Mouse (Mus musculus): ENCODE data around the gene Lrrc57. TPM values are rescaled to one million over a fixed set of nuclear protein-coding genes. Genes with fewer than 3 reads are reported as not detected.

Lrrc57 gene
- 29.4 TPM for polyA plus RNA-seq (2015; fragmentation: Illumina TruSeq; extraction: RNeasy Lipid Tissue Mini Kit (QIAGEN cat#74804); ENCODE audit: insufficient read depth, low replicate concordance)

DNA sequence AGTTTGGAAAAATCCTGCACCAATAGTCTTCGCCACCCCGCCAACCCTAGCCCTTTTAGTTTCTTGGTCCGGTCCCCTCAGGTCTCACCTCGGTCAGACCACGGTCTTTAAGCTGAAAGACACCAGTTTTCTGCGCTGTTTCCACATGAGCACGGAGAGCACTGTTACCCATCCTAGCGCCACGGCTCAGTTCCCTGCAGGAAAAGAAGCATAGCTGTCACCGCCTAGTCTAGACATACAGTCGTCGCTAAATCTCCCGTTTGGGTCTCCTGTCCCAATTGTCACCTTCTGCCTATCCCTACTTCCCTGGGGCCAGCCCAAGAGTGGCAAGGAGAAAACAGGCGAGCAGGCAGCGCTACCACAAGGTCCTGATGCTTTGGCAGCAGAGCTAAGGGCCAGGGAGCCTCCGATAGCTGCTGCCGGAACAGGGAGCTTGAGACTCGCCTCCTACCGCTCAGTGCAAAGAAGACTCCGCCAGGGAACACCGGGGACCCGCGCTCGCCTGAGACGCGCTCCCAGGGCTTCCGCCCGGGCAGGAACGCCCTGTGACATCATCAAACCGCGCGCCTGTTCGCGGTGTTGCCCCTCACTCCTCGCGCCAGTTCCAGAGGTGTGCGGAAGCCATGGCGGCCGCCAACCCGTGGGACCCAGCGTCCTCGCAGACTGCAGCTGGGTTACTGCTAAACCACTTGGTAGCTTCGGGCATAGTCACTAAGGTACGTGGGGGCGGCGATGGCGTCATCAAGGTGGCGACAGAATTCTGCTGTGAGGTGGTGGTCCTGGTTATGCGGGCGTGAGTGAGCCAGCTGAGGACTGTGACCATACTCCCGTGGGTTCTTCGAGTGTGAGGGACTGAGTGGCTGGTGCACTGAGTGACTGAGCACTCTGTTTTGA, at the start of gene Lrrc57, which contains the start of gene Haus2:
Gene Lrrc57, minus strand, starts transcription at position 691 of the 894 bp plus-strand sequence.
Gene Haus2, plus strand, starts transcription at position 554 of the 894 bp plus-strand sequence.

DNA sequence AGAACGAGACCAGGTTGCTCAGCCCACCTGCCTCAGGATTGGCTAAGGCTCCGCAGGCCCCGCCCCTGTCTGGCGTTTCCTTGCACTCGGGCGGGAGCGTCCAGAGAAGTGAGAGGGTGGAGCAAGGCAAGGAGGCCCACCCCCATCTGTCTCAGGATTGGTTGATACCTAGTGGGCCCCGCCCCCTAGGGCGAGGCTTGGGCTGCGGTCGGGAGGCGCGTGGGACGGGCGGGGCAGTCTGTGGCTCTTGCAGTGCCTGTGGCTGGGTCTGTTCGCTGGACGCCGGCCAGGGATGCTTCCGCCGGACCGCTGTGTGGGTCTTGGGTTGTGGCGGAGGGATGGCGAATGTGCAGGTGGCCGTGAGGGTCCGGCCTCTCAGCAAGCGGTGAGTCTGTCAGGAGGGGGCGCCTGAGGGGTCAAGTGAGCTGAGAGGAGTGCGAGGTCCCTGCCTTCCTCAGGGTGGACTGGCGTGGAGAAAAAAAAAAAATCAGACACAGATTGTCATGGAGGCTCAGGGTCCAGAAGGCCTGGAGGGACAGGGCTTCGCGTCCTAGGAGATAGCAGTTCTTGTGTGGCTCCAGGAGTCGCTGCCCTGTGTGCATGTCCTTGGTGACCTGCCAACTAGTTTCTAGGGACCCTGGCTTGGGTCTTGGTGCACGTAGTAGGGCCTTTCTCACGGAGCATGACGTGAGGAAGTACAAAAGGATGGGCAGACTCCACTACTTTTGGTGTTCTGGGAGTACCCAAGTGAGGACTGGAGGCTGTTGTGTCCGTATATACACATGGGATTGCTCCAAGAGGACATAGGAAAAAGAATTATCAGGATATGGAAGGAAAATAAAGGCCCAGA, 19.8 kb upstream of the Lrrc57 start, which contains the start of gene Stard9:
Gene Stard9, plus strand, starts transcription at position 236 of the 850 bp plus-strand sequence.

DNA sequence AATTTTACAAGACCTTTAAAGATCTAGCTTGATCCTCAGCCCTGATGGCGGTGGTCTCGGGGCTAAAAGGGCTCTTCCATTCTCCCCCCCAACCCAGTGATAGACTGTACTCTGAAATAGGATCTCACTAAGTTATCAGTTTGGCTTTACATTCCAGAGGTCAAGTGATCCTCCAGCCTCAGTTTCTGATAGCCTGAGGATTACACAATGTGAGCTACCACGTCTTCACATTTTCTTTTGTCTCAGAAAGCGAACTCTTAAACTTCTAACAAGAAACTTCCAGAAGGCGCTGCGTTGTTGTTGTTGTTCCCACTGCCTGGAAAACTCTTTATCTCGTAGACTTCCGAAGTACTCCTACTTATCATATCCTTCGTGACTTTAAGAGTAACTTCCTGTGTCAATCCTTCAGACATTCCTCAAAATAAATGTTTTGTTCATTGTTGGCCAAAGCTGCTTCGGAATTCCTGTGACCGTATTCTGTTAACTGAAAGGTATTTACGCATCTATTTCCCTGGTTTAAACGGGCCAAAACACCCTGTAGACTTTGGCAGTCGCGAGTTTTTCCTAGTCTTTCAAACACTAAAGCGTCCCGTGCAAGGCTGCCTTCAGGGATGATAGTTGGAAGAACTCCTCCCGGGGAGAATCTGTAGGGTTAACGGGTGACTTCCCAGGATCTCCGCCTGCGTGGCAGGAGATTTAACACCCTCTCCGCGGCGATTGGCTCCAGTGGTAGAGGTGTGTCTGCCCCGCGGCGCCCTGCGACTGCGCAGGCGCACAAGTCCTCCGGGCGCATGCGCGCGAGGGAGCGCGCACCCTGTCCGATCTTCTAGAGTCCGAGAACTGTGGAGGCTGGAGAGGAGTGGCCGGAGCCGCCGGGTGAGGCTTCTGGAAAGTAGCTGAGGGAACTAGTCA, 42.2 kb downstream of the Lrrc57 start, which contains the start of gene Snap23:
Gene Snap23, plus strand, starts transcription at position 786 of the 912 bp plus-strand sequence.

DNA sequence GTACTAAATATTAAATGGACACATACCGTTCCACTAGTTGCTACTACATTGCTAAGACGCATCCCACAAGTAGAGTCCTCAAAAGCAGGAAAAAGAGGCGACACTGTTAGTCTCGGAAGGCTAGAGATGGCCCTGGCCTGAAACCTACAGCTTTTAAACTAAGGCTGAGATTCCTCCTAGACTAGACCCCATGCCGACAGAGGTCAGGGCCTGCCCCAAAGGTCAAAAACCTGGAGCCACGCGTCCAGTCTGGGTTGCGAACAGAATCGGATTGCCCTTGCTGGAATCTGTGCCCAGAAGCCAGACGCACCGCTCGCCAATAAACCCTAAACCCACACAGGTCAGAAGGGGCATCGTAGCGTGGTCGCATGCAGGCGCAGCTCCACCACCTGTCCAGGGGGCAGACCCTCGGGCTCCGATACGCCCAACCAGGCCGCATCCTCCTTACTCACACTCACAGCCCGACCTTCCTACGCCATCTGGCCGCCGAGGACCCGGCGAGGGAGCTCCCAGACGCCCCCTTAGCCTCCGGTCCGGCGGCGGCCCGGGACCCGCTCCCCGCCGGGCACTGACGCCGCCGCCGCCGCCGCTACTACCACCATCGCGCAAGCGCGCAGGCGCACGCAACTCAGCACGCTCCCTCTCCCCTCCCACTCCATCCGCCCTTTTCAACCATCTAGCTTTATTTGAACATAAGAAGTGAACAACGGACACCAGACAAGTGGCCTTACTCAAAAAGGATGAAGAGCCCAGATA, 45.9 kb downstream of the Lrrc57 start, which contains the start of gene Zfp106:
Gene Zfp106, minus strand, starts transcription at position 609 of the 756 bp plus-strand sequence.

Other genes starting within 250 kb of the Lrrc57 start
- 45.7 TPM for gene Ganc, start 205.6 kb downstream of the Lrrc57 start, polyA plus RNA-seq (2015; fragmentation: Illumina TruSeq; extraction: RNeasy Lipid Tissue Mini Kit (QIAGEN cat#74804); ENCODE audit: insufficient read depth, low replicate concordance)
- gene Tmem87a, start 205.4 kb downstream of the Lrrc57 start, polyA plus RNA-seq (2015; fragmentation: Illumina TruSeq; extraction: RNeasy Lipid Tissue Mini Kit (QIAGEN cat#74804); ENCODE audit: insufficient read depth, low replicate concordance) = 70.2 TPM
- gene Capn3, start 153.5 kb downstream of the Lrrc57 start, polyA plus RNA-seq (2015; fragmentation: Illumina TruSeq; extraction: RNeasy Lipid Tissue Mini Kit (QIAGEN cat#74804); ENCODE audit: insufficient read depth, low replicate concordance) = 7.2 TPM
- 95.5 TPM for gene Zfp106, start 45.7 kb downstream of the Lrrc57 start, polyA plus RNA-seq (2015; fragmentation: Illumina TruSeq; extraction: RNeasy Lipid Tissue Mini Kit (QIAGEN cat#74804); ENCODE audit: insufficient read depth, low replicate concordance)
- gene Snap23, start 41.8 kb downstream of the Lrrc57 start, polyA plus RNA-seq (2015; fragmentation: Illumina TruSeq; extraction: RNeasy Lipid Tissue Mini Kit (QIAGEN cat#74804); ENCODE audit: insufficient read depth, low replicate concordance) = 96.5 TPM
- 16.6 TPM for gene Haus2, start 137 bp downstream of the Lrrc57 start, polyA plus RNA-seq (2015; fragmentation: Illumina TruSeq; extraction: RNeasy Lipid Tissue Mini Kit (QIAGEN cat#74804); ENCODE audit: insufficient read depth, low replicate concordance)
- gene Stard9, start 19.6 kb upstream of the Lrrc57 start, polyA plus RNA-seq (2015; fragmentation: Illumina TruSeq; extraction: RNeasy Lipid Tissue Mini Kit (QIAGEN cat#74804); ENCODE audit: insufficient read depth, low replicate concordance) = 16.2 TPM
- 14.7 TPM for gene Cdan1, start 240.6 kb upstream of the Lrrc57 start, polyA plus RNA-seq (2015; fragmentation: Illumina TruSeq; extraction: RNeasy Lipid Tissue Mini Kit (QIAGEN cat#74804); ENCODE audit: insufficient read depth, low replicate concordance)
- 5.8 TPM for gene Ttbk2, start 241.1 kb upstream of the Lrrc57 start, polyA plus RNA-seq (2015; fragmentation: Illumina TruSeq; extraction: RNeasy Lipid Tissue Mini Kit (QIAGEN cat#74804); ENCODE audit: insufficient read depth, low replicate concordance)

All from spleen, adult 10 weeks (tissue).